ENCODE assay signal across 8 mouse cellular contexts in the genomic region with DNA sequence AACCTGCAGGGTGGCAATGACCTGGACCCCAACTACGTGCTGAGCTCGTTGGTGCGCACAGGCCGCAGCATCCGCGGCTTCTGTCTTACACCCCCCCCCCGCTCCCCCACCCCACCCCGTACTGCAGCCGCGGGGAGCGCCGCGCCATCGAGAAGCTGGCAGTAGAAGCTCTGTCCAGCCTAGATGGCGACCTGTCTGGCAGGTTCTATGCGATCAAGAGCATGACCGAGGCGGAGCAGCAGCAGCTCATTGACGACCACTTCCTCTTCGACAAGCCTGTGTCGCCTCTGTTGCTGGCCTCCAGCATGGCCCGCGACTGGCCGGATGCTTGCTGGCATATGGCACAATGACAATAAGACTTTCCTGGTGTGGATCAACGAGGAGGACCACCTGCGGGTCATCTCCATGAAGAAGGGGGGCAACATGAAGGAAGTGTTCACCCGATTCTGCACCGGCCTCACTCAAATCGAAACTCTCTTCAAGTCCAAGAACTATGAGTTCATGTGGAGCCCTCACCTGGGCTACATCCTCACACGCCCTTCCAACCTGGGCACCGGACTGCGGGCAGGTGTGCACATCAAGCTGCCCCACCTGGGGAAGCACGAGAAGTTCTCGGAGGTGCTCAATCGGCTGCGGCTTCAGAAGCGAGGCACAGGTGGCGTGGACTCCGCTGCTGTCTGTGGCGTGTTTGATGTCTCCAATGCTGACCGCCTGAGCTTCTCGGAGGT. TPM values are rescaled to one million over a fixed set of nuclear protein-coding genes. Genes with fewer than 3 reads are reported as not detected.
A peak's percentile ranks its signal among the peaks of the same experiment; 100 is the strongest.
DNase-seq lines count a peak whose midpoint lies in the region; ATAC-seq and TF ChIP-seq lines count a peak whose summit lies in the region.

No protein-coding gene starts in this region.

- 33% methylated on average over 42 of the region's 42 CpGs for WGBS in hindbrain, embryonic 15.5 days
- WGBS in lung, embryonic 14.5 days = 22% methylated on average over 42 of the region's 42 CpGs

- no peaks in the 10 kb centered on the region for H3K4me1 ChIP-seq in brown adipose tissue, adult 24 weeks (ENCODE audit: control insufficient read depth, insufficient read depth, insufficient read length, low read length)
- H3K4me1 ChIP-seq in hindbrain, embryonic 15.5 days (replicated peaks) = no peaks in the 10 kb centered on the region; the same call in 1 of the 2 replicates
- peaks cover 4% of the 10 kb centered on the region; the same call in 1 of the 2 replicates for H3K4me1 ChIP-seq in lung, embryonic 14.5 days (ENCODE audit: insufficient read depth)

- H3K9ac ChIP-seq in hindbrain, embryonic 15.5 days = no peak overlapping the region
- no peak overlapping the region for H3K9ac ChIP-seq in lung, embryonic 14.5 days

- H3K4me2 ChIP-seq in hindbrain, embryonic 15.5 days = peak overlapping the region; percentile 55
- peak overlapping the region; percentile 65 for H3K4me2 ChIP-seq in lung, embryonic 14.5 days

- ATAC-seq in hindbrain, embryonic 15.5 days (ENCODE audit: low FRiP score, low read depth) = 0 out of 2 replicates have a peak, but pooled peaks have one; percentile 11
- ATAC-seq in lung, embryonic 14.5 days (ENCODE audit: insufficient read depth) = peak; percentile 45; the same call in 1 of the 2 replicates
- peak; percentile 47; the same call in 1 of the 2 replicates for ATAC-seq in neutrophil, adult 5-6 weeks (ENCODE audit: extremely low read depth, insufficient number of reproducible peaks, low FRiP score, poor library complexity, severe bottlenecking)

- intact Hi-C loops in left cerebral cortex, postnatal 36 days (cut with DNase I) = loop anchor here (5.0 kb wide), 1 partner anchor 106 kb away; no protein-coding TSS in a partner anchor

- H3K27ac ChIP-seq in brown adipose tissue, adult 24 weeks (replicated peaks; ENCODE audit: low read depth, low read length) = no peak overlapping the region
- no peak overlapping the region for H3K27ac ChIP-seq in hindbrain, embryonic 15.5 days (replicated peaks)
- H3K27ac ChIP-seq in lung, embryonic 14.5 days (ENCODE audit: low read depth) = no peak overlapping the region

- peak overlapping the region; percentile 51 for H3K4me3 ChIP-seq in brown adipose tissue, adult 24 weeks (ENCODE audit: insufficient read depth, low read depth, low read length)
- H3K4me3 ChIP-seq in hindbrain, embryonic 15.5 days = peak overlapping the region; percentile 31
- peak overlapping the region; percentile 33 for H3K4me3 ChIP-seq in lung, embryonic 14.5 days (ENCODE audit: low read depth, low read length)

- no peaks in the 10 kb centered on the region for H3K36me3 ChIP-seq in hindbrain, embryonic 15.5 days
- H3K36me3 ChIP-seq in lung, embryonic 14.5 days (ENCODE audit: insufficient read depth) = no peaks in the 10 kb centered on the region

- TF ChIP-seq CTCF in lung, embryonic 14.5 days (IDR thresholded peaks at IDR 0.05; ENCODE audit: low read depth) = no peak

- no peaks in the 10 kb centered on the region for H3K9me3 ChIP-seq in hindbrain, embryonic 15.5 days
- no peaks in the 10 kb centered on the region for H3K9me3 ChIP-seq in lung, embryonic 14.5 days (ENCODE audit: low read depth, low read length)

- peaks cover 13% of the 10 kb centered on the region; the same call in 1 of the 2 replicates for H3K27me3 ChIP-seq in hindbrain, embryonic 15.5 days
- H3K27me3 ChIP-seq in lung, embryonic 14.5 days (ENCODE audit: insufficient read depth, low read length) = peaks cover 15% of the 10 kb centered on the region; the same call in 1 of the 2 replicates

- DNase-seq in cerebellum, adult 9-11 months = peak; percentile 11
- DNase-seq in cerebellum, adult 11-12 months = no peak
- peak; percentile 37 for DNase-seq in lung, embryonic 14.5 days
- no peak for DNase-seq in left cerebral cortex, postnatal 36 days (ENCODE audit: low spot score in 2 of 2)
- DNase-seq in layer of hippocampus, postnatal 36 days = no peak

RNA-seq across cellular contexts. Expression of a gene that starts 28.4 kb away (rescaled TPM):
- 1.0 TPM in 1 of 2 replicates, not detected in the other for polyA plus RNA-seq in brown adipose tissue, adult 24 weeks (2012; ENCODE audit: insufficient read depth, insufficient read length, missing spikeins)
- 0.50 and 0.56 TPM in 2 replicates for polyA plus RNA-seq in hindbrain, embryonic 15.5 days (2015; fragmentation: Nextera tagmentation; extraction: Ambion mirVana)
- polyA plus RNA-seq in lung, embryonic 14.5 days (2014; fragmentation: Nextera tagmentation; extraction: Ambion mirVana) = 0.30 and 0.39 TPM in 2 replicates
- total RNA-seq in neutrophil, adult 5-6 weeks (2017) = 16.6 and 18.4 TPM in 2 replicates
- under 1 TPM; 0.30 to 0.93 TPM for total RNA-seq in left cerebral cortex, postnatal 36 days (2021)
- under 1 TPM; 0.35 to 0.71 TPM for total RNA-seq in layer of hippocampus, postnatal 36 days (2021)

RNA-seq across cellular contexts. Expression of a gene that starts 31.2 kb away (rescaled TPM):
- 15.4 and 21.4 TPM in 2 replicates for polyA plus RNA-seq in brown adipose tissue, adult 24 weeks (2012; ENCODE audit: insufficient read depth, insufficient read length, missing spikeins)
- polyA plus RNA-seq in hindbrain, embryonic 15.5 days (2015; fragmentation: Nextera tagmentation; extraction: Ambion mirVana) = 143 and 165 TPM in 2 replicates
- polyA plus RNA-seq in lung, embryonic 14.5 days (2014; fragmentation: Nextera tagmentation; extraction: Ambion mirVana) = 82.9 and 91.4 TPM in 2 replicates
- 26.4 and 33.0 TPM in 2 replicates for total RNA-seq in neutrophil, adult 5-6 weeks (2017)
- 10 to 100 TPM; 55.7 to 63.6 TPM for total RNA-seq in left cerebral cortex, postnatal 36 days (2021)
- 10 to 100 TPM; 53.0 to 57.7 TPM for total RNA-seq in layer of hippocampus, postnatal 36 days (2021)

RNA-seq across cellular contexts. Expression of a gene that starts 38.7 kb away (rescaled TPM):
- 43.1 and 49.2 TPM in 2 replicates for polyA plus RNA-seq in brown adipose tissue, adult 24 weeks (2012; ENCODE audit: insufficient read depth, insufficient read length, missing spikeins)
- 32.0 and 35.2 TPM in 2 replicates for polyA plus RNA-seq in hindbrain, embryonic 15.5 days (2015; fragmentation: Nextera tagmentation; extraction: Ambion mirVana)
- 23.1 and 25.1 TPM in 2 replicates for polyA plus RNA-seq in lung, embryonic 14.5 days (2014; fragmentation: Nextera tagmentation; extraction: Ambion mirVana)
- total RNA-seq in neutrophil, adult 5-6 weeks (2017) = 17.3 and 18.0 TPM in 2 replicates
- 10 to 100 TPM; 33.8 to 34.9 TPM for total RNA-seq in left cerebral cortex, postnatal 36 days (2021)
- total RNA-seq in layer of hippocampus, postnatal 36 days (2021) = 10 to 100 TPM; 30.8 to 35.8 TPM

RNA-seq across cellular contexts. Expression of a gene that starts 50.8 kb away (rescaled TPM):
- 11.3 and 14.4 TPM in 2 replicates for polyA plus RNA-seq in brown adipose tissue, adult 24 weeks (2012; ENCODE audit: insufficient read depth, insufficient read length, missing spikeins)
- 0.43 and 0.45 TPM in 2 replicates for polyA plus RNA-seq in hindbrain, embryonic 15.5 days (2015; fragmentation: Nextera tagmentation; extraction: Ambion mirVana)
- polyA plus RNA-seq in lung, embryonic 14.5 days (2014; fragmentation: Nextera tagmentation; extraction: Ambion mirVana) = 0.14 TPM in 1 of 2 replicates, not detected in the other
- total RNA-seq in neutrophil, adult 5-6 weeks (2017) = 0.47 TPM in 1 of 2 replicates, not detected in the other
- 1 to 10 TPM in 1 of 2 experiments, under 1 TPM in 1; 0.67 to 1.3 TPM for total RNA-seq in left cerebral cortex, postnatal 36 days (2021)
- total RNA-seq in layer of hippocampus, postnatal 36 days (2021) = under 1 TPM; 0.63 to 0.92 TPM

Comparison
In these comparisons a context has a peak if more than half of its experiments do, and no peak if none do; other contexts are left out.
1. DNase-seq: peak in cerebellum, adult 9-11 months (single experiment) and lung, embryonic 14.5 days (single experiment); none in cerebellum, adult 11-12 months (single experiment), left cerebral cortex, postnatal 36 days (0 of 2) and layer of hippocampus, postnatal 36 days (0 of 2).
2. Peak in every context shown above with its lines, with median percentiles within 50 percentile points of each other: H3K4me3 ChIP-seq and ATAC-seq.